Mouse (Mus musculus) cerebellum, adult 2 months (tissue): ENCODE data around the gene Atp23.

Experiments
- CTCF ChIP-seq: fragments of 200-500 bp; IDR thresholded peaks from 2 replicates; pipeline ENCODE4 v1.5.1; 2011; ENCODE audit warnings: low read depth, mild to moderate bottlenecking, control low read depth, low read length, moderate library complexity, borderline replicate concordance; ENCODE audit not compliant: insufficient read depth
- POLR2A ChIP-seq: fragments of 200-500 bp; IDR thresholded peaks from 2 replicates; pipeline ENCODE4 v1.6.1; 2011; ENCODE audit warnings: low read length, control low read depth, borderline replicate concordance; ENCODE audit not compliant: insufficient read depth

DNA sequence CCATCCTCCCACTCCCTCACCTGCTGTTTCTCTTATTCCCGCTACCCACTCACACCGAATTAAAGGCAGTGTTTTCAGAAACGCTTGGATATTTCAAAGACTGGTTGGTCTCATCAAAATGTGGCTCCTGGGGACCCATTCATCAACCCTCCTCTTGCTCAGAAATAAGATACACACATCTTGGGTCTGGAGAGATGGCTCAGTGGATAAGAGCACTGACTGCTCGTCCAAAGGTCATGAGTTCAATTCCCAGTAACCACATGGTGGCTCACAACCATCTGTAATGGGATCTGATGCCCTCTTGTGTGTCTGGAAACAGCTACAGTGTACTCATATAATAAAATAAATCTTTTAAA lies 311 bp upstream of the Atp23 start:
- TF ChIP-seq POLR2A = no peak
- no peak for TF ChIP-seq CTCF
